Mouse (Mus musculus) erythroblast, embryonic 14.5 days (primary cell): ENCODE results near the gene Rps28.

ENCODE experiments used
- GATA1 ChIP-seq: IDR thresholded peaks from 2 replicates; pipeline ENCODE4 v1.6.1; 2012; ENCODE audit warnings: low read length, inconsistent platforms, mixed read lengths
- TAL1 ChIP-seq: IDR thresholded peaks from 3 replicates; pipeline ENCODE4 v1.6.1; 2012; ENCODE audit warnings: low read length, inconsistent platforms, mixed read lengths

DNA sequence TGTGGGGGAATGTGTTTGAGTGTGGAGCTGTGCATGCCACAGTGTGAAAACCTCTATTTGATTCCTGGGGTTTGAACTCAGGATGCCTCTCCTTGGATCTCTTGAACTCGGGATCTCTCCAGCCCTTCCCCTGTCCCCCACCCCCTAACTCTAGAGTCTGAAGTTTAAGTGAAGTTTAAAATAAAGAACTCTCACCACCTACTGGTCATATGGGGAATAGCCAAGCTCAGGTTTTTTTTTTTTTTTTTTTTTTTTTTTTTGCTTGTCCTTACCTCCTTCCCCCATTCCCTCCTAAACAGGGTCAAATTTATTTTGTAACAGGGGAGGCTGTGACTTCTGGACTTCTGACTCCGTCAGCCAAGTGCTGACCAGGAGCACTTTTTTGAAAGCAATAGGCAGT, 22.1 kb downstream of the Rps28 start:
- no peak for TF ChIP-seq GATA1
- no peak for TF ChIP-seq TAL1
